Comparison of ENCODE assay signal across 8 mouse cellular contexts in genomic region chr17:15375701-15376493, GRCm38 (mm10). TPM values are rescaled to one million over a fixed set of nuclear protein-coding genes. Genes with fewer than 3 reads are reported as not detected.
DNase-seq lines count a peak whose midpoint lies in the region; ATAC-seq lines count a peak whose summit lies in the region.

No protein-coding gene starts in this region.

- under 1% methylated on average over 67 of the region's 69 CpGs for WGBS in hindbrain, embryonic 16.5 days

- peak; percentile 68 to 89 for DNase-seq in adrenal gland, adult (ENCODE audit: inconsistent age in 2 of 2, low spot score in 1 of 2)
- peak; percentile 70 to 79 for DNase-seq in cerebellum, postnatal 10 days
- peak; percentile 64 for DNase-seq in gastrocnemius, postnatal 10 days
- peak; percentile 64 to 66 for DNase-seq in left cerebral cortex, postnatal 14 days (ENCODE audit: low spot score in 2 of 2)
- DNase-seq in right cerebral cortex, postnatal 10 days (ENCODE audit: low spot score in 2 of 2), result peak; percentile 83 to 87
- no peak for DNase-seq in adipocyte (ENCODE audit: low spot score)

- H3K9ac ChIP-seq in hindbrain, embryonic 16.5 days (ENCODE audit: low read depth, low read length), result peak overlapping the region; percentile 88

- intact Hi-C loops in left cerebral cortex, postnatal 14 days (cut with DNase I), result loop anchor here (5.0 kb wide), 3 partner anchors 91 to 199 kb away; no protein-coding TSS in a partner anchor

- peak; percentile 77 for ATAC-seq in hindbrain, embryonic 16.5 days
- peak; percentile 54 for ATAC-seq in megakaryocyte, adult 5-6 weeks (ENCODE audit: poor library complexity, severe bottlenecking)

- H3K27me3 ChIP-seq in hindbrain, embryonic 16.5 days (replicated peaks; ENCODE audit: control insufficient read depth, insufficient read depth, low read length), result no peaks in the 10 kb centered on the region

- H3K9me3 ChIP-seq in hindbrain, embryonic 16.5 days (ENCODE audit: control insufficient read depth, low read length), result no peaks in the 10 kb centered on the region

- H3K4me3 ChIP-seq in hindbrain, embryonic 16.5 days (ENCODE audit: low read length), result peak overlapping the region; percentile 85

- peak overlapping the region; percentile 94 for H3K27ac ChIP-seq in hindbrain, embryonic 16.5 days (ENCODE audit: low read depth, low read length)

- H3K4me1 ChIP-seq in hindbrain, embryonic 16.5 days (ENCODE audit: control insufficient read depth, insufficient read depth, low read depth, low read length), result peaks cover 52% of the 10 kb centered on the region

- no peaks in the 10 kb centered on the region; the same call in 1 of the 2 replicates for H3K36me3 ChIP-seq in hindbrain, embryonic 16.5 days (ENCODE audit: control insufficient read depth, insufficient read depth, low read length)

- H3K4me2 ChIP-seq in hindbrain, embryonic 16.5 days (ENCODE audit: low read length), result peak overlapping the region; percentile 87

RNA-seq across cellular contexts. Expression of gene Dll1, which starts 0.8 kb away (rescaled TPM):
- total RNA-seq in gastrocnemius, postnatal 10 days (2021), result 10 to 100 TPM; 10.3 to 14.7 TPM
- polyA plus RNA-seq in hindbrain, embryonic 16.5 days (2015; fragmentation: Nextera tagmentation; extraction: Ambion mirVana), result 16.3 and 17.7 TPM in 2 replicates
- total RNA-seq in left cerebral cortex, postnatal 14 days (2021), result 1 to 10 TPM; 8.2 to 9.0 TPM
- not detected in 2 replicates for total RNA-seq in megakaryocyte, adult 5-6 weeks (2015)
- 0.11 TPM in 1 of 2 replicates, not detected in the other for total RNA-seq in megakaryocyte, adult 5-6 weeks (2017)

RNA-seq across cellular contexts. Expression of gene Fam120b, which starts 20.1 kb away (rescaled TPM):
- 10 to 100 TPM in 1 of 2 experiments, 1 to 10 TPM in 1; 9.8 to 12.0 TPM for total RNA-seq in gastrocnemius, postnatal 10 days (2021)
- polyA plus RNA-seq in hindbrain, embryonic 16.5 days (2015; fragmentation: Nextera tagmentation; extraction: Ambion mirVana), result 45.8 and 48.0 TPM in 2 replicates
- 10 to 100 TPM; 34.2 to 38.5 TPM for total RNA-seq in left cerebral cortex, postnatal 14 days (2021)
- total RNA-seq in megakaryocyte, adult 5-6 weeks (2015), result 10.8 and 11.8 TPM in 2 replicates
- total RNA-seq in megakaryocyte, adult 5-6 weeks (2017), result 13.0 and 16.6 TPM in 2 replicates

Comparison
In these comparisons a context has a peak if more than half of its experiments do, and no peak if none do; other contexts are left out.
1. RNA of gene Dll1, which starts 0.8 kb away (total RNA-seq): 10.3 to 14.7 TPM in gastrocnemius, postnatal 10 days and 8.2 to 9.0 TPM in left cerebral cortex, postnatal 14 days; 0.11 TPM in megakaryocyte, adult 5-6 weeks; every median in the first group is over 4 times any median in the second.